Mouse (Mus musculus): ENCODE results near the gene Lman2l.

DNA sequence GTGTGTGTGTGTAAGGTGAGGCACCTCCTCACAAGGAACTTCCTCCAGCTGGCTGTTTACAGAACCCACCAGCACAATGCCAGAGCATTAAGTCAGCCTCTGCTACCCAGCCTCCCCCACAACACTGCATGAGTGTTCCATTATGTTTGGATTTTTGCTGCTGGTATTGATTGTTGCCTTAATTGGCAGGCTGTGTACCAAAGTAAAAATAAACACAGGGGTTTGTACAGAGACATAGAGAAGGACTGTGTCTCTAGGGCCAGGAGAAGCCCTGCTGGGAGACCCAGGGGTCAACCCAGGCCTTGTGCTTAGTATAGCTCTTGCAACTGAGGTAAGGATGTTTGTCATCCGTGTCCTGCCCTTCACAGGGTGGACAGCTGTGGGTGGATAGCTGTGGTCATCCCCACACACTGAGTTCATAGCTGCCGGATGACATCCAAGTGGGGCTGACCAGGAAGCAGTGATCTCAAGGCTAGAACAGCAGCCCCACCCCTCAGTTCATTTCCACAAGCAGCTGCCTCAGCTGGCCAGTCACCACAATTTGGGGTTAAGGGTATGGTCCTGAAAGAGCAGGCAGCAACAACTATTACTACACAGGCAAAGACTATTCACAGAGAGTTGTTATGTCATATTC lies 24.9 kb upstream of the Lman2l start:
- no peak for TF ChIP-seq CTCF (IDR thresholded peaks at IDR 0.05; ENCODE audit: insufficient read depth, low read length)
- no peak for TF ChIP-seq POLR2A (IDR thresholded peaks at IDR 0.05; ENCODE audit: borderline replicate concordance, extremely low read depth, low read depth, low read length)
